Mouse (Mus musculus) midbrain, embryonic 14.5 days (tissue): ENCODE data around the gene Vmn1r65. TPM values are rescaled to one million over a fixed set of nuclear protein-coding genes. Genes with fewer than 3 reads are reported as not detected.
"Not testable (repeated sequence)": the region's sequence is repeated elsewhere in the genome, so short reads cannot be mapped to it uniquely, and the experiment has no call there.

Experiments used
- ATAC-seq: fragments of 200-750 bp; cut with Nextera tagmentation; 2 replicates; pipeline ENCODE4 v1.8.0; 2017; ENCODE audit warnings: moderate number of reproducible peaks, moderate library complexity; ENCODE audit not compliant: low FRiP score, low TSS enrichment
- DNase-seq: peaks from one replicate; pipeline ENCODE4 v3.0.0-alpha.2; 2015
- H3K27ac ChIP-seq: fragments of 300-500 bp; sonication (generic); replicated peaks from 2 replicates; pipeline ENCODE4 v1.5.1; 2014; ENCODE audit warnings: mild to moderate bottlenecking, low read depth, low read length, moderate library complexity
- H3K27me3 ChIP-seq: fragments of 300-500 bp; sonication (generic); 2 replicates; pipeline ENCODE4 v1.6.1; 2014; ENCODE audit warnings: low read length, control low read depth, mixed read lengths; ENCODE audit not compliant: control insufficient read depth, insufficient read depth
- H3K36me3 ChIP-seq: fragments of 300-500 bp; sonication (generic); 2 replicates; pipeline ENCODE4 v1.6.1; 2014; ENCODE audit warnings: low read length, control low read depth; ENCODE audit not compliant: control insufficient read depth, insufficient read depth
- H3K4me1 ChIP-seq: fragments of 300-500 bp; sonication (generic); 2 replicates; pipeline ENCODE4 v1.6.1; 2014; ENCODE audit warnings: mild to moderate bottlenecking, antibody characterized with exemption, low read length, control low read depth; ENCODE audit not compliant: control insufficient read depth, insufficient read depth
- H3K4me2 ChIP-seq: fragments of 300-500 bp; sonication (generic); 2 replicates; pipeline ENCODE4 v1.6.1; 2014; ENCODE audit warnings: mild to moderate bottlenecking, low read length, moderate library complexity
- H3K4me3 ChIP-seq: fragments of 300-500 bp; sonication (generic); replicated peaks from 2 replicates; pipeline ENCODE4 v1.5.1; 2014; ENCODE audit warnings: low read depth, low read length
- H3K9ac ChIP-seq: fragments of 300-500 bp; sonication (generic); replicated peaks from 2 replicates; pipeline ENCODE4 v1.6.1; 2014; ENCODE audit warnings: mild to moderate bottlenecking, low read length, moderate library complexity
- H3K9me3 ChIP-seq: fragments of 300-500 bp; sonication (generic); 2 replicates; pipeline ENCODE4 v1.6.1; 2016; ENCODE audit warnings: low read length, control low read depth, mixed read lengths; ENCODE audit not compliant: control insufficient read depth
- WGBS: fragments of 180-500 bp; shearing (Covaris S2); extraction: QIAGEN DNeasy Blood & Tissue Kit; methylation state at CpG from one replicate; pipeline ENCODE4 v1.1.7; 2014; 5-methylcytosine and 5-hydroxymethylcytosine counted together
- polyA plus RNA-seq: library from polyadenylated mRNA; unstranded; fragments of >200 nt; fragmentation: Nextera tagmentation; extraction: Ambion mirVana; gene quantifications from 2 replicates; pipeline ENCODE4 v1.2.1, GENCODE M21; 2014

Vmn1r65 gene
- polyA plus RNA-seq, result not detected in 2 replicates

DNA sequence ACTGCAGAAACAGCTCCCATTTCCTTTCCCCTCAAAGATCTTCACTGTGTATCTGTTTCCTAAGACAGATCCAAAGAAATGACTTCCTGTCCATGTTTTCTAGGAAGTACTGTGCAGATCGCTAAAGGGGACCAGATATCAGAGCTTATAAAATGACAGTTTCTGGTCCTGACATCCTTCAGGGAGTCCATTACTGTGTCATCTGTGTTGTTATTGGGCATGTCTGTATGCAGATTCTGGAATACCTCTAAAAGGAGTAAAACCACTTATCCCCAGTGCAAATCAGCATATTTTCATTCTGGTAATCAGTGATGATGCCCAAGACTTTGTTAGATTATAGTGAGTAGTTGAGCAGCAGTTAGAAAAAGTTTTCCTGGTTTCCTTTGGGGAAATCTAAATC is at the start of gene Vmn1r65:
TSS of gene Vmn1r65 (minus strand) at position 101 of the 400 bp plus-strand sequence.
- H3K27me3 ChIP-seq, result no peaks in the 10 kb centered on the region
- peaks cover 22% of the 10 kb centered on the region for H3K9me3 ChIP-seq
- H3K9ac ChIP-seq, result no peak within 1 kb of the TSS
- no peak for ATAC-seq
- no peak within 1 kb of the TSS for H3K27ac ChIP-seq
- no peaks in the 10 kb centered on the region for H3K4me1 ChIP-seq
- WGBS, result 96% methylated on average over 1 of the region's 1 CpGs
- H3K4me3 ChIP-seq, result no peak within 1 kb of the TSS
- no peak for DNase-seq
- no peaks in the 10 kb centered on the region for H3K36me3 ChIP-seq
- H3K4me2 ChIP-seq, result no peak within 1 kb of the TSS

DNA sequence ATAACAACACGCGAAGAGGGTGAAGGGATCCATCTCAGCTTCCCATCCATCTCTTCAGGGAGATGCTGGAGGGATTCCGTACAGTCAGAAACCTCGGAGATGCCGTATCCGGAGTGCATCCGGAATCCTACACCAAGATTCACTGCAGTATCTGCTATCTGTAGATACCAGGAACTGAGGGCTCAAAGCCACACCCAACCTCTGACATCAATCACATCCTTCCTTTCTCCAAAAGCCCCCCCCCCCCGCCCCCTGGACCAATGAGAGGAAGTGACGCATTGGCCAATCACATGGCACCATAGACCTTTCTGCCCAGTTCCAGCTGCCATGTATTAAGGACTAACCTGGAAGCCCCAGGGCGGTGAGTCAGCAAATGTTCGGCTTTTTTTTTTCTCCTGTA is 34.1 kb upstream of the Vmn1r65 start, which contains the start of gene Nlrp4c:
TSS of gene Nlrp4c (plus strand) at position 301 of the 400 bp plus-strand sequence.
- H3K9ac ChIP-seq, result no peak within 1 kb of the TSS
- no peak within 1 kb of the TSS for H3K4me2 ChIP-seq
- H3K9me3 ChIP-seq, result peaks cover 19% of the 10 kb centered on the region; the same call in 1 of the 2 replicates
- H3K4me3 ChIP-seq, result no peak within 1 kb of the TSS
- DNase-seq (no peak), ATAC-seq (no peak)
- no peak within 1 kb of the TSS for H3K27ac ChIP-seq
- no peaks in the 10 kb centered on the region for H3K4me1 ChIP-seq
- no peaks in the 10 kb centered on the region for H3K36me3 ChIP-seq
- 88% methylated on average over 11 of the region's 11 CpGs for WGBS
- H3K27me3 ChIP-seq, result no peaks in the 10 kb centered on the region

DNA sequence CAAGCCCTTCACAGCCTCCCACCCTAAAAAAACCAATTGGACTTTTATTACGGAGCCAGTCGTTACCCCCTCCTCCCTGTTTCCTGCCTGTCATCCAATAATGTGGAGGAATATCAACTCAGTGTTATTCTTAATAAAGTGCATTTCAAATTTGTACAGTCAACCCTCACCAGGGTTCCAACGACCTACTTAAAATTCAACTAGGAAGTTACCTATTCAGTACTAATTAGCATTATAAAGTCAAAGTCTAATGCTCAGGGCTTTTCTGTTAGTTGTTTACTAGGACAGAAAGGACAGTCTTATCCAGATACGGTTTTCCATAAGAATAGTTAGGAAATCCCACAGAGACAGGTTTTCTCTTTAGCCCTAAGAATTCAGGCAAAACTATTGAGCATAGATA is 28.4 kb downstream of the Vmn1r65 start:
- H3K27me3 ChIP-seq, H3K36me3 ChIP-seq, H3K4me3 ChIP-seq, DNase-seq, ATAC-seq, H3K4me2 ChIP-seq, H3K27ac ChIP-seq, H3K4me1 ChIP-seq, H3K9ac ChIP-seq: not testable (repeated sequence)
- H3K9me3 ChIP-seq, result peaks cover 18% of the 10 kb centered on the region
- 87% methylated on average over 4 of the region's 4 CpGs for WGBS

DNA sequence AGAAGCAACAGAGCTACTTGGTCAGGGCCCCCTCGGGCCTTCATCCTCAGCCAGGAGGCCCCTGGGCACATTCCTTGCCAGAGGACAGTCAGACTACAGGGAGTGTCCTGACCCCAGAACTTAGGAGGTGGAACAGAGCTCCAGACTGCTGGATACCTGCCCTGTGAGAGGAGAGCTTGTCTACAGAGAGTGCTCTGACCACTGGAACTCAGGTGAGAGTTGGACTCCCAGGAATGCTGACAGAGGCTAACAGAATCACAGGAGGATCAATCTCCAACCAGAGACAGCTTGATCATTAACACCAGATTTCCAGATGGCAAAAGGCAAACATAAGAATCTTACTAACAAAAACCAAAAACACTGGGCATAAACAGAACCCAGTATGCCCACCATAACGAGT is 38.3 kb downstream of the Vmn1r65 start:
- H3K4me2 ChIP-seq, DNase-seq, H3K27ac ChIP-seq, H3K4me1 ChIP-seq, H3K9ac ChIP-seq, H3K36me3 ChIP-seq, ATAC-seq, H3K27me3 ChIP-seq, H3K4me3 ChIP-seq: not testable (repeated sequence)
- peaks cover 13% of the 10 kb centered on the region; the same call in 1 of the 2 replicates for H3K9me3 ChIP-seq
- 80% methylated on average over 2 of the region's 2 CpGs for WGBS

Other genes starting within 250 kb of the Vmn1r65 start
- not detected in 2 replicates for gene Vmn1r63, start 205.6 kb downstream of the Vmn1r65 start, polyA plus RNA-seq
- gene Vmn1r64, start 126.5 kb downstream of the Vmn1r65 start, polyA plus RNA-seq, result not detected in 2 replicates
- not detected in 2 replicates for gene Nlrp4c, start 34.2 kb upstream of the Vmn1r65 start, polyA plus RNA-seq
- 12.0 and 19.1 TPM in 2 replicates for gene Zfp787, start 145.0 kb upstream of the Vmn1r65 start, polyA plus RNA-seq
- gene Zfp444, start 161.2 kb upstream of the Vmn1r65 start, polyA plus RNA-seq, result 82.8 and 94.7 TPM in 2 replicates
- not detected in 2 replicates for gene Galp, start 186.1 kb upstream of the Vmn1r65 start, polyA plus RNA-seq
- gene Zscan5b, start 211.3 kb upstream of the Vmn1r65 start, polyA plus RNA-seq, result not detected in 2 replicates
- gene Epp13, start 241.7 kb upstream of the Vmn1r65 start, polyA plus RNA-seq, result not detected in 2 replicates